Mouse (Mus musculus) neutrophil, adult 83 days (primary cell): ENCODE results near the gene Irf2bpl. TPM values are rescaled to one million over a fixed set of nuclear protein-coding genes. Genes with fewer than 3 reads are reported as not detected.

Experiments
- total RNA-seq, 2 experiments: library from RNA; stranded (reverse); gene quantifications; one replicate each; pipeline ENCODE4 v1.2.4; 2023

The Irf2bpl gene
- total RNA-seq: 1 to 10 TPM; 3.2 to 3.7 TPM

DNA sequence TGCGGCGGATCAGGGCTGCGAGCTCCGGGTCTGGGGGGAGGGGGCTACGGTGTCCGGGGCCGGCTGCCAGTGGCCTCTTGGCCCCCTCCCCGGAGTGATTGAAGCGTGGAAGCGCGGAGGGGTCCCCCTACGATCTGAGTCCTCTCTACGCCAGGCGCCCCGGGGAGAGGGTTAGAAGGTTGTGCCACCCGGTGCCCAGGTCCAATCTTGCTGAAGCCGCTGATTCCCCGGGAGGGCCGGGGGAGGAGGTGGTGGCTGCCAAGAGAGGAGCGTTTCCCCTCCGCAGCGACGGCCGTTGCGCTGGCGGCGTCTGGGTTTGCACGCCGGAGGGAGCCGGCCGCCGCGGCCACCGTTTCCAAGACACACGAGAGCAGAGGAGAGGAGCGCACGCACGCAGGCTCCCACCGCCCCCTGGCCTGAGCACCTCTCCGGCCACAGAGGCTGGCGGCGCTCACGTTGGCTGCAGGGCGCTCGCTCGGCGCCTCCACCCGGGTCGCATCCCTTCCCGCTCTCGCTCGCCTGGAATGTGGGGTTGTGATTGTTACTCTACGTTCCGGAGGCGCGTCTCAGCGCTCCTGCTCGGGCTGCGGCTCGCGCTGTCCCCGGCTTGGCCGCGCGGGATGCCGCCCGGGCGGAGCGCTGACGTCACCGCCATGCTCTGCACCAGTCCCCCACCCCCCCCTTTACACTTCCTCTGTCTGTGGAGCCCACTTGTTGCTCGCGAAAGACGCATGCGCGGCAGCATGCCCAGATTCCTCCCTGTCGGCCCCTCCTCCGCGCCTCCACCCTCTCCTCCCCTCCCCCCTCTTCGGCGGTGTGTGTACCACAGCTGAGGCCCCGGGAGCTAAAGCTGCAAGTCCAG is at the start of gene Irf2bpl:
Irf2bpl (minus strand) TSS at position 602 of the 862 bp plus-strand sequence.

Other genes starting within 250 kb of the Irf2bpl start
- under 1 TPM in 1 of 2 experiments, not detected in 1; 0.22 TPM for gene Vash1, start 206.1 kb downstream of the Irf2bpl start, total RNA-seq
- 1 to 10 TPM in 1 of 2 experiments, under 1 TPM in 1; 0.85 to 1.3 TPM for gene Angel1, start 158.3 kb downstream of the Irf2bpl start, total RNA-seq
- gene Lrrc74a, start 150.4 kb downstream of the Irf2bpl start, total RNA-seq: not detected
- gene Cipc, start 62.2 kb upstream of the Irf2bpl start, total RNA-seq: 1 to 10 TPM; 6.5 to 7.5 TPM
- not detected for gene Zdhhc22, start 105.6 kb upstream of the Irf2bpl start, total RNA-seq
- gene Tmem63c, start 136.5 kb upstream of the Irf2bpl start, total RNA-seq: not detected
- gene Ngb, start 217.7 kb upstream of the Irf2bpl start, total RNA-seq: not detected